Mouse (Mus musculus): ENCODE measurements at regions not wholly inside any gene's neighbourhood (a gene's known extent, or its start where the extent isn't known, plus 50 kb on each side); places are given as distances from the start of the nearest gene placed in this dataset.

- no peak for TF ChIP-seq CTCF (IDR thresholded peaks at IDR 0.05; ENCODE audit: low read depth, low read length)
- no peak for TF ChIP-seq GATA1 (IDR thresholded peaks at IDR 0.05; ENCODE audit: borderline replicate concordance, low read length)
- no peak for TF ChIP-seq TAL1 (conservative IDR thresholded peaks at IDR 0.05; ENCODE audit: low read depth, low read length)
Measured at GRCm38 (mm10) chr17:51277161-51277560, 98.0 kb upstream of the Tbc1d5 start.
